Mouse (Mus musculus) forebrain, embryonic 11.5 days (tissue): ENCODE measurements around the gene Srpk2. TPM values are rescaled to one million over a fixed set of nuclear protein-coding genes. Genes with fewer than 3 reads are reported as not detected.
"Not testable (repeated sequence)": the region's sequence is repeated elsewhere in the genome, so short reads cannot be mapped to it uniquely, and the experiment has no call there.

Experiments
- ATAC-seq: fragments of 200-750 bp; cut with Nextera tagmentation; replicated peaks from 2 replicates; pipeline ENCODE4 v1.8.0; 2017; ENCODE audit warnings: moderate TSS enrichment; ENCODE audit not compliant: low FRiP score
- DNase-seq: peaks from one replicate; pipeline ENCODE4 v3.0.0-alpha.2; 2017; ENCODE audit warnings: low spot score
- H3K27ac ChIP-seq: fragments of 300-500 bp; sonication (generic); 2 replicates; pipeline ENCODE4 v1.5.1; 2014; ENCODE audit warnings: low read depth, low read length
- H3K27me3 ChIP-seq: fragments of 300-500 bp; sonication (generic); 2 replicates; pipeline ENCODE4 v1.6.1; 2014; ENCODE audit warnings: mild to moderate bottlenecking, low read length, mixed read lengths; ENCODE audit not compliant: control insufficient read depth, insufficient read depth
- H3K36me3 ChIP-seq: fragments of 300-500 bp; sonication (generic); 2 replicates; pipeline ENCODE4 v1.6.1; 2014; ENCODE audit warnings: mild to moderate bottlenecking, low read length, moderate library complexity, mixed read lengths; ENCODE audit not compliant: control insufficient read depth, insufficient read depth
- H3K4me1 ChIP-seq: fragments of 300-500 bp; sonication (generic); replicated peaks from 2 replicates; pipeline ENCODE4 v1.6.1; 2014; ENCODE audit warnings: low read length, mixed read lengths; ENCODE audit not compliant: control insufficient read depth, insufficient read depth
- H3K4me2 ChIP-seq: fragments of 300-500 bp; sonication (generic); 2 replicates; pipeline ENCODE4 v1.6.1; 2014; ENCODE audit warnings: low read depth, mild to moderate bottlenecking, low read length, moderate library complexity, mixed read lengths; ENCODE audit not compliant: severe bottlenecking
- H3K4me3 ChIP-seq: fragments of 300-500 bp; sonication (generic); 2 replicates; pipeline ENCODE4 v1.5.1; 2014; ENCODE audit warnings: low read depth, low read length
- H3K9ac ChIP-seq: fragments of 300-500 bp; sonication (generic); 2 replicates; pipeline ENCODE4 v1.6.1; 2014; ENCODE audit warnings: low read length
- H3K9me3 ChIP-seq: fragments of 300-500 bp; sonication (generic); 2 replicates; pipeline ENCODE4 v1.6.1; 2016; ENCODE audit warnings: low read length, mixed read lengths; ENCODE audit not compliant: control insufficient read depth
- WGBS: fragments of 180-500 bp; shearing (Covaris S2); extraction: QIAGEN DNeasy Blood & Tissue Kit; methylation state at CpG from one replicate; pipeline ENCODE4 v1.1.7; 2014; 5-methylcytosine and 5-hydroxymethylcytosine counted together
- polyA plus RNA-seq: library from polyadenylated mRNA; unstranded; fragments of >200 nt; fragmentation: Nextera tagmentation; extraction: Ambion mirVana; gene quantifications from 2 replicates; pipeline ENCODE4 v1.2.1, GENCODE M21; 2014

Gene Srpk2
- polyA plus RNA-seq, 1 experiment from 2014 or later: 61.1 TPM

DNA sequence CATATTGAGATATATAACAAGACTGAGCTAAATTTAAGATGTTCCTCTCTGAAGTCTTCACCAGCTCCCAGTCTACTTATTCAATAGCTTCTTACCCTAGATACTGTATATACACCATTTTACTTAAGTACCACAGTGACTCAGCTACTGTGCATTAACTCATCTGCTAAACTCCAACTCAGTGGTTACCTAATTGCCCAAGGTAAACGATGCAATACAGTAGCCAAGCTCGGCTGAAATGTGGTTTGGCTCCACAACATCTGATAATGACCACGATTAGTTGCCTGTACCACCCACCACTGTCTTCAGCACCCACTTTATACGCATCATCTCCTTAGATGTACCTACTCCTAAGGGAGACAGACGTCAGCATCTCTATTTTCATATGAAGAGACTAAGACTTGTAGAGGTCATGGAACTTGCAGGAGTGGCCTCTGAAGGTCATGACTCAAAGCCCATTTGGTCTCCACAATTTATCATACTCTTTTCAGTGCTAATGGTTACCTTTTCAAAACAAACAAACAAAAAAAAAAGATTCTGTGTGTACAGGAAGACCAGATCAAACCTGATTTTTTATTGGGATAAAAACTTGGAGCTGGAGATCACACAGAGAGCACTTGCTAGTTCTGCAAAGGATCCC lies 88.0 kb downstream of the Srpk2 start:
- Histone ChIP-seq H3K4me1 (no peaks in the 10 kb centered on the region), H3K27me3 (no peaks in the 10 kb centered on the region), H3K9me3 (no peaks in the 10 kb centered on the region), H3K27ac (no peak overlapping the region), H3K4me2 (no peak overlapping the region), H3K4me3 (no peak overlapping the region), H3K9ac (no peak overlapping the region), H3K36me3 (no peaks in the 10 kb centered on the region)
- DNase-seq (no peak), ATAC-seq (no peak)
- WGBS: 93% methylated on average over 5 of the region's 5 CpGs

DNA sequence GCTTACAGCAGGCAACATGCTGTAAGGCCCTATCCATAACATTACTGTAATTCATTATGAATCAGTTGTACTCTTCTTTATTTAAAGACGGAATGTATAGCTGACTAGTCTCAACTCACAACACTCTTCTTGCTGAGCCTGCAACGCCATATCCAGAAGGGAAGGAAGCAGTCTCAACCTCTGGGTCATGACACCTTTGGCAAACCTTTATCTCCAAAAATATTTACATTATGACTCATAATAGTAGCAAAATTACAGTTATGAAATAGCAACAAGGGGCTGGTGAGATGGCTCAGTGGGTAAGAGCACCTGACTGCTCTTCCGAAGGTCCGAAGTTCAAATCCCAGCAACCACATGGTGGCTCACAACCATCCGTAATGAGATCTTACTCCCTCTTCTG lies 94.1 kb downstream of the Srpk2 start:
- not testable (repeated sequence) for H3K27ac ChIP-seq, H3K4me2 ChIP-seq, H3K9ac ChIP-seq, ATAC-seq, H3K4me3 ChIP-seq, H3K9me3 ChIP-seq, DNase-seq, H3K27me3 ChIP-seq, H3K36me3 ChIP-seq, H3K4me1 ChIP-seq
- 96% methylated on average over 4 of the region's 5 CpGs for WGBS

DNA sequence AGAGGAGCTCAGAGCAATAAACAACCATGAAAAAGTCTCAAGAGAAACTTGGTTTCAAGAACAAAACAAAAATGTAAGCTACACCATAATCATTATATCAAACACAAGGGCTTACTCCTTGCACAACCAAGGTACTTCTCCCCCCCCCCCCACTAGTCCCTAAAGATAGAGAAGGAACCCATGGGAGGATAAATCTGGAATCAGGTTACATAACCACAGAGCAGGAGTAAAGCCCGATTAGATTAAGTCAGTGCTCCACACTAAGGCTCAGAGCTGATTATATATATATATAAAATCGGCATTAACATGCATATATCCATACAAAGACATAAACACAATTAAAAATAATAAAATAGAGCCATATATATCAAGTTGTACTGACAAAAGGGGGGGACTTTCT lies 96.8 kb downstream of the Srpk2 start:
- DNase-seq (no peak), ATAC-seq (no peak)
- H3K27ac ChIP-seq: no peak overlapping the region
- H3K4me3 ChIP-seq: no peak overlapping the region
- H3K9me3 ChIP-seq: no peaks in the 10 kb centered on the region
- H3K4me1 ChIP-seq: no peaks in the 10 kb centered on the region
- H3K9ac ChIP-seq: no peak overlapping the region
- H3K36me3 ChIP-seq: no peaks in the 10 kb centered on the region
- H3K4me2 ChIP-seq: no peak overlapping the region
- no peaks in the 10 kb centered on the region for H3K27me3 ChIP-seq
- 92% methylated on average over 2 of the region's 2 CpGs for WGBS

DNA sequence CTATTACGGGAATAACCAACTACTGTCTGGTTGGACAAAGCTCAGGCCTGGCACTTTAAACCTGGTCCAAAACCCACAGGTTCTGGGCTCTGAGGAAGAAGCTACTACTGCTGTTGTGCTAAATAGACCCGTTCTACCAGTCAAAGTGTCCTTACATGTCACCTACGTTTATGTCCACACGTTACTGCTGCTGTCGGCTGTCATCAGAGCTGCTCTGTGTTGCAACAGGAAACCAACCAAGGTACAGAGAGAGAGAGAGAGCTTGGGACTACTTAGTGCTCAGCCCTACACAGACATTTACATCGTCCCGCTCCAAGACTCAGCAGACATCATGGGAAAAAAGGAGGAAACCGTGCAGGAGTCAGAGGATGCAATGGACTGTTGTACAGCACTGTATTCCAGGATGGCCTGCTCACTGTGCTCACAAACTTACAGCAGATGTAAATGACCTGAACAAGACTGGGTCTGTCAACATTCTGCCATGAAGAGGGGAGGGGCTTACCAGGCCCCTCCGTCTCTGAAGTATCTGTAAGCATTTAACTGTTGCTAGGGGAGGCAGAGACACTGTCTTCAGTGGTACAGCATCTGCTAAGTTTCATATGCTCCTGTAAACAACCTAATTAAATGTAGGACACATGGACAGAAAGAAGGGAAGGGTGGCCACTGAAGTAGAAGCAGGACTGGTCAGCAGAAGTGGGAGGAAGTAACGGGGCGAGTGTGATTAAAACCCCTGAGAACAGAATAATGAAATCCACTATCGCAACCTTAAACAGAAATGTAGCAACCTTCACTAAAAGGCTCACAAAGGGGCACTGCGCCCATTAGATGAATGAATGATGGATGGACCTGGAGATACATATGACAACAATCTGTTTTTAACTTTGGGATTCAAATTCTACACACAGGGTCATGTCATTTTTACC lies 97.6 kb downstream of the Srpk2 start:
- DNase-seq (no peak), ATAC-seq (no peak)
- Histone ChIP-seq H3K9me3 (no peaks in the 10 kb centered on the region), H3K4me1 (no peaks in the 10 kb centered on the region), H3K27me3 (no peaks in the 10 kb centered on the region), H3K4me2 (no peak overlapping the region), H3K9ac (no peak overlapping the region), H3K27ac (no peak overlapping the region), H3K36me3 (no peaks in the 10 kb centered on the region), H3K4me3 (no peak overlapping the region)
- WGBS: 94% methylated on average over 13 of the region's 13 CpGs

DNA sequence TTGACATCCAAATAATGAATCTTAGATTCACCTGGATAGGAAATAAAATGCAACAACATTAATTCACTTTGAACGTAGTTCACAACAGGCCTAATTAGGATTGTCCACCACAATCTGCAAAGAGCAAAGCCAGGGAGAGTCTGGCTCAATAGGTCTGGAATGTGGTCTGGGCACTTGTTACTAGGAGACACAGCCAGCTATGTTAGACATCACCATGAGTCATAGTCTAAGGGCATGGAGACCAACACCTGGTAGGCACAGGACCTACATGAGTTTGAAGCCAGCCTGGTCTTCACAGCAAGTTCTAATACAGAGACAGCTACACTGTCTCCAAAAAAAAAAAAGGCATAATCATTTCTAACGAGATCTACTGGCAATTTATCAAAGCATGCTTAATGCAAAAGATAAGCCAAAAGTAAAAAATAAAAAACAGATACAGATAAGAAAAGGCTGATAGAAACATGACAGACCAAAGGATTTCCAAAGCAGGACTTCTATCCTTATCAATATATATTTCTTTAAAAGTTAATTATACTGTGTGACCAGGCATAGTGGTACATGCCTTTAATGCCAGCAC lies 102.8 kb downstream of the Srpk2 start:
- WGBS: 70% methylated on average over 2 of the region's 2 CpGs
- ATAC-seq: no peak

DNA sequence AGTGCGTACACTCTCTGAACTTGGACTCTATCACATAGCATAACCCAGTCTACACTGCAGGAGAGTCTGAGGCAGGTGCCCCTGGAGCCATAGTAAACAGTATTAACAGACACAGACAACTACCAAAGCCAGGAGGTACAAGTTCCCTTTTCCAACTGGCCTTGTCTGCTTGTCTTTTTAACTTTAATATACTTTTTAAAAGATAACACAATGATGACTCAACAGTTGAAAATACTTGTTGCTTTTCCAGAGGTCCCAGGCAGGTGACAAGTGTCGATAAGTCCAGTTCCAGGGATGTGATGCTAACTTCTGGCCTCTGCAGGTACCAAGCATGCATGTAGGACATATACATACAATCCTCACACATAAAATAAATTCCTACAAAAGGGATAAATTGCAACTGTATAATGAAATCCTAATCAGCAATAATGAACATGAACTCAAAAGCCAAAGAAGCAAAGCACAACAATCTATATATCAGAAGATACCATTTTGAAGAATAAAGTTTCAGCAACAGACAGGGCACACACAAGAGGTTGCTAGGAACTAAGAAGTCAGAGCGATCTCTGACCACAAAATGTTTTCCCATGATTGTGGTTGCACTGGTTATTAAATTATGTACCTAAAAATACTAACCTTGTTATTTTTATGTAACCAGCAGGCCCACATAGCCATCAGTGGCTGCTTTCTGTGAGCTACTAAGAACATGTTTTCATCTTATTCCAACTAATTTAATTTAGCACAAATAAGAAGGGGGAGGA lies 105.1 kb downstream of the Srpk2 start:
- no peak overlapping the region for H3K27ac ChIP-seq
- 96% methylated on average over 3 of the region's 3 CpGs for WGBS

More for the DNA sequence above, 102.8 kb downstream of the Srpk2 start:
- Histone ChIP-seq H3K27me3 (no peaks in the 10 kb centered on the region), H3K9me3 (no peaks in the 10 kb centered on the region), H3K27ac (no peak overlapping the region), H3K4me3 (no peak overlapping the region), H3K4me1 (0 out of 2 replicates have a peak, but pooled peaks cover 3% of the 10 kb centered on the region), H3K9ac (no peak overlapping the region), H3K4me2 (no peak overlapping the region), H3K36me3 (no peaks in the 10 kb centered on the region)
- no peak for DNase-seq

DNA sequence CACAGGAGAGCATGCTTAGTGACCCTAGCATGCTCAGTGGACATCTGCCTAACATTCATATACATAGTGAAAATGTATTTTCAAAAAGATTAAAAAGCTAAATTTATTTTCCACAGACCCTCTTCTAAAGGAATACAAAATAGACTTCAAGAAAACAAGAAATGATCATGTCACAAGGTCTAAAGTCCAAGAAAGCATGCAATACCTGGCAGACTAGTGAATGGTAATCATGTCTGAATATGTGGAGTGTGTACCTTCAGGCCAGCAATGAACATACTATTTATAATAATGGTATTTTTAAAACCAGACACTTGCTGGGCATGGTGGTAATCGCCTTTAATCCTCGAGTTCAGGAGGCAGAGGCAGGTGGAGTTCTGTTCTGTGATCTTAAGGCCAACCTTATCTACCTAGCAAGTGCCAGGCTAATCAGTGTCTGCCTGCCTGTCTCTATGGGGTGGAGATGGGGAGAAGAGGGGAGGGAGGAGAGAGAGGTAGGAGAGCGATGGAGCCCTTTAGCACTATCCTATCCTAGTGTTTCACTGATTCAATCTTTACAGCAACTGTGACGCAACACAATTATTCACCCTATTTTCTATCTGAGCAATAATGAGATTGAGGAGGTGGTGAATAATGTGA lies 106.0 kb downstream of the Srpk2 start:
- DNase-seq (no peak), ATAC-seq (no peak)
- Histone ChIP-seq H3K9ac (no peak overlapping the region), H3K36me3 (no peaks in the 10 kb centered on the region), H3K4me1 (0 out of 2 replicates have a peak, but pooled peaks cover 3% of the 10 kb centered on the region), H3K27me3 (no peaks in the 10 kb centered on the region), H3K9me3 (no peaks in the 10 kb centered on the region; the same call in 1 of the 2 replicates), H3K4me3 (no peak overlapping the region), H3K4me2 (no peak overlapping the region), H3K27ac (no peak overlapping the region)
- 89% methylated on average over 4 of the region's 4 CpGs for WGBS

More for the DNA sequence above, 105.1 kb downstream of the Srpk2 start:
- DNase-seq: no peak
- Histone ChIP-seq H3K27me3 (no peaks in the 10 kb centered on the region), H3K9ac (no peak overlapping the region), H3K4me1 (0 out of 2 replicates have a peak, but pooled peaks cover 3% of the 10 kb centered on the region), H3K4me3 (no peak overlapping the region), H3K36me3 (no peaks in the 10 kb centered on the region), H3K9me3 (no peaks in the 10 kb centered on the region), H3K4me2 (no peak overlapping the region)
- ATAC-seq: no peak

DNA sequence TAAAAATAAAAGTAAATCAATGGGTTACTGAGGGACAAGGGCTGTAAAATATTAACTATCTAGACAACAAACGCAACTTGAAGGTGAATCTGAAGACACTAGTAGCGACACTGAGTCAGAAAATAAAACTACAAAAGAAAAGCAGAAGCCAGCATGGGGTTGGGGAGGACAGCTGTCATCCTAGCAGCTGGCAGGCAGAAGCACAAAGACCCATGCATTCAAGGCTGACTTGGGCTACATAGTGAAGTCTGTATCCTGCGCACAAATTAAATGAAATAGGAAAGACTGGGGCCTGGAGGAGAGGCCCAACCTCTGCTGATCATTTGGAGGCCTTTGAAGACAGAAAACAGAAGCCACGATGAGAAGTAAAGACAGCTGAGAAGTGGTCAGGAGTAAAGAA lies 106.6 kb downstream of the Srpk2 start:
- DNase-seq (no peak), ATAC-seq (no peak)
- peak overlapping the region; percentile 32; the same call in 1 of the 2 replicates for H3K27ac ChIP-seq
- H3K9ac ChIP-seq: no peak overlapping the region
- WGBS: 59% methylated on average over 4 of the region's 4 CpGs
- H3K4me2 ChIP-seq: no peak overlapping the region
- no peaks in the 10 kb centered on the region for H3K27me3 ChIP-seq
- 0 out of 2 replicates have a peak, but pooled peaks cover 3% of the 10 kb centered on the region for H3K4me1 ChIP-seq
- H3K36me3 ChIP-seq: no peaks in the 10 kb centered on the region
- no peak overlapping the region for H3K4me3 ChIP-seq
- H3K9me3 ChIP-seq: no peaks in the 10 kb centered on the region; the same call in 1 of the 2 replicates
